Mouse (Mus musculus): Measurements from ENCODE around the gene Clstn1.

The Clstn1 gene

GRCm38 (mm10) chr4:149567432-149568026 is 18.7 kb upstream of the Clstn1 start:
- DNase-seq (ENCODE audit: low read depth), result no peak

- DNase-seq (ENCODE audit: low read depth), result no peak
These were observed 17.6 kb upstream of the Clstn1 start for GRCm38 (mm10) chr4:149568622-149569021.

- DNase-seq (ENCODE audit: low read depth), result no peak
These were observed 16.3 kb upstream of the Clstn1 start for GRCm38 (mm10) chr4:149569781-149570497.

- no peak for DNase-seq (ENCODE audit: low read depth)
These were observed 15.8 kb upstream of the Clstn1 start for GRCm38 (mm10) chr4:149570498-149570863.

- DNase-seq (ENCODE audit: low read depth), result no peak
These were observed 15.1 kb upstream of the Clstn1 start for GRCm38 (mm10) chr4:149571209-149571608.

- no peak for DNase-seq (ENCODE audit: low read depth)
These were observed 14.6 kb upstream of the Clstn1 start for GRCm38 (mm10) chr4:149571651-149572149.

GRCm38 (mm10) chr4:149572446-149572845 is 13.8 kb upstream of the Clstn1 start:
- no peak for DNase-seq (ENCODE audit: low read depth)

GRCm38 (mm10) chr4:149572851-149573250 is 13.4 kb upstream of the Clstn1 start:
- no peak for DNase-seq (ENCODE audit: low read depth)

GRCm38 (mm10) chr4:149574391-149574821 is 11.9 kb upstream of the Clstn1 start:
- no peak for DNase-seq (ENCODE audit: low read depth)

- no peak for DNase-seq (ENCODE audit: low read depth)
These were observed 10.2 kb upstream of the Clstn1 start for GRCm38 (mm10) chr4:149576061-149576460.

- DNase-seq (ENCODE audit: low read depth), result no peak
These were observed 9.2 kb upstream of the Clstn1 start for GRCm38 (mm10) chr4:149576993-149577548.

GRCm38 (mm10) chr4:149578085-149578681 is 8.1 kb upstream of the Clstn1 start:
- no peak for DNase-seq (ENCODE audit: low read depth)

GRCm38 (mm10) chr4:149578831-149579230 is 7.4 kb upstream of the Clstn1 start:
- DNase-seq (ENCODE audit: low read depth), result no peak

GRCm38 (mm10) chr4:149585236-149585635 is 1.0 kb upstream of the Clstn1 start:
- no peak for DNase-seq (ENCODE audit: low read depth)

- DNase-seq (ENCODE audit: low read depth), result peak; percentile 29
These were observed 721 bp downstream of the Clstn1 start for GRCm38 (mm10) chr4:149586783-149587595.

- DNase-seq (ENCODE audit: low read depth), result peak; percentile 20
These were observed 1.4 kb downstream of the Clstn1 start for GRCm38 (mm10) chr4:149587596-149588168.

- DNase-seq (ENCODE audit: low read depth), result no peak
These were observed 3.9 kb downstream of the Clstn1 start for GRCm38 (mm10) chr4:149590200-149590599.

GRCm38 (mm10) chr4:149591486-149591885 is 5.2 kb downstream of the Clstn1 start:
- DNase-seq (ENCODE audit: low read depth), result no peak

- no peak for DNase-seq (ENCODE audit: low read depth)
These were observed 8.8 kb downstream of the Clstn1 start for GRCm38 (mm10) chr4:149594913-149595581.

GRCm38 (mm10) chr4:149597641-149598208 is 11.5 kb downstream of the Clstn1 start:
- DNase-seq (ENCODE audit: low read depth), result no peak

- no peak for DNase-seq (ENCODE audit: low read depth)
These were observed 13.3 kb downstream of the Clstn1 start for GRCm38 (mm10) chr4:149599549-149599948.
